Mouse (Mus musculus) intestine, postnatal 0 days (tissue): ENCODE results near the gene Tmem191c. TPM values are rescaled to one million over a fixed set of nuclear protein-coding genes. Genes with fewer than 3 reads are reported as not detected.
A peak's percentile ranks its signal among the peaks of the same experiment; 100 is the strongest.

Source experiments
- ATAC-seq: fragments of 200-750 bp; cut with Nextera tagmentation; 2 replicates; pipeline ENCODE4 v1.8.0; 2017; ENCODE audit warnings: mild to moderate bottlenecking, moderate TSS enrichment, moderate library complexity
- H3K27ac ChIP-seq: fragments of 300-500 bp; sonication (generic); 2 replicates; pipeline ENCODE4 v1.5.1; 2014; ENCODE audit warnings: mild to moderate bottlenecking, low read depth, low read length, moderate library complexity
- H3K27me3 ChIP-seq: fragments of 300-500 bp; sonication (generic); replicated peaks from 2 replicates; pipeline ENCODE4 v1.6.1; 2014; ENCODE audit warnings: low read length, mixed read lengths; ENCODE audit not compliant: control insufficient read depth, insufficient read depth
- H3K36me3 ChIP-seq: fragments of 300-500 bp; sonication (generic); 2 replicates; pipeline ENCODE4 v1.6.1; 2014; ENCODE audit warnings: mild to moderate bottlenecking, moderate library complexity; ENCODE audit not compliant: control insufficient read depth, insufficient read depth
- H3K4me1 ChIP-seq: fragments of 300-500 bp; sonication (generic); replicated peaks from 2 replicates; pipeline ENCODE4 v1.6.1; 2014; ENCODE audit warnings: antibody characterized with exemption, low read length, mixed read lengths; ENCODE audit not compliant: control insufficient read depth, insufficient read depth
- H3K4me2 ChIP-seq: fragments of 300-500 bp; sonication (generic); replicated peaks from 2 replicates; pipeline ENCODE4 v1.6.1; 2014; ENCODE audit warnings: low read depth, mild to moderate bottlenecking, moderate library complexity
- H3K4me3 ChIP-seq: fragments of 300-500 bp; sonication (generic); 2 replicates; pipeline ENCODE4 v1.5.1; 2014; ENCODE audit warnings: low read depth, low read length
- H3K9ac ChIP-seq: fragments of 300-500 bp; sonication (generic); 2 replicates; pipeline ENCODE4 v1.6.1; 2014; ENCODE audit warnings: mild to moderate bottlenecking, low read depth, low read length
- H3K9me3 ChIP-seq: fragments of 300-500 bp; sonication (generic); 2 replicates; pipeline ENCODE4 v1.6.1; 2016; ENCODE audit warnings: mixed run types; ENCODE audit not compliant: control insufficient read depth
- CTCF ChIP-seq: sonication (generic); IDR thresholded peaks from 2 replicates; pipeline ENCODE4 v1.5.1; 2016; ENCODE audit warnings: low read depth, mild to moderate bottlenecking, control low read depth, antibody characterized with exemption, moderate library complexity
- WGBS: fragments of 180-500 bp; shearing (Covaris S2); extraction: QIAGEN DNeasy Blood & Tissue Kit; methylation state at CpG from one replicate; pipeline ENCODE4 v1.1.7; 2014; 5-methylcytosine and 5-hydroxymethylcytosine counted together
- polyA plus RNA-seq: library from polyadenylated mRNA; unstranded; fragments of >200 nt; fragmentation: Nextera tagmentation; extraction: Ambion mirVana; gene quantifications from 2 replicates; pipeline ENCODE4 v1.2.1, GENCODE M21; 2015

The Tmem191c gene
- polyA plus RNA-seq, 1 experiment from 2014 or later = 4.8 TPM

- Histone ChIP-seq H3K4me2 (peak overlapping the region; percentile 98), H3K4me3 (peak overlapping the region; percentile 86), H3K4me1 (peaks cover 28% of the 10 kb centered on the region), H3K27me3 (no peaks in the 10 kb centered on the region), H3K36me3 (no peaks in the 10 kb centered on the region), H3K27ac (peak overlapping the region; percentile 29), H3K9ac (0 out of 2 replicates have a peak overlapping the region, but pooled peaks have one; percentile 94), H3K9me3 (no peaks in the 10 kb centered on the region)
- no peak for ATAC-seq
- TF ChIP-seq CTCF = no peak
- WGBS = 15% methylated on average over 9 of the region's 9 CpGs
These were observed 40.8 kb upstream of the Tmem191c start for GRCm38 (mm10) chr16:17234916-17235665.

GRCm38 (mm10) chr16:17237634-17238033, 38.2 kb upstream of the Tmem191c start:
- no peak for TF ChIP-seq CTCF
- no peak overlapping the region for H3K4me2 ChIP-seq
- no peak overlapping the region for H3K9ac ChIP-seq
- H3K4me3 ChIP-seq = no peak overlapping the region
- no peaks in the 10 kb centered on the region for H3K36me3 ChIP-seq
- H3K9me3 ChIP-seq = no peaks in the 10 kb centered on the region
- no peak overlapping the region for H3K27ac ChIP-seq
- 45% methylated on average over 3 of the region's 3 CpGs for WGBS
- H3K4me1 ChIP-seq = peaks cover 32% of the 10 kb centered on the region
- no peak for ATAC-seq
- H3K27me3 ChIP-seq = no peaks in the 10 kb centered on the region

- ATAC-seq = no peak
- Histone ChIP-seq H3K4me1 (peaks cover 34% of the 10 kb centered on the region), H3K27me3 (no peaks in the 10 kb centered on the region), H3K9ac (no peak overlapping the region), H3K27ac (no peak overlapping the region), H3K9me3 (no peaks in the 10 kb centered on the region), H3K4me2 (no peak overlapping the region), H3K4me3 (no peak overlapping the region), H3K36me3 (no peaks in the 10 kb centered on the region)
- WGBS = 33% methylated on average over 2 of the region's 2 CpGs
- TF ChIP-seq CTCF = no peak
These were observed 36.5 kb upstream of the Tmem191c start for GRCm38 (mm10) chr16:17239409-17239808.

GRCm38 (mm10) chr16:17243731-17244130, 32.1 kb upstream of the Tmem191c start:
- Histone ChIP-seq H3K27me3 (no peaks in the 10 kb centered on the region), H3K4me1 (peaks cover 21% of the 10 kb centered on the region; the same call in 1 of the 2 replicates), H3K4me2 (no peak overlapping the region), H3K9ac (no peak overlapping the region), H3K27ac (0 out of 2 replicates have a peak overlapping the region, but pooled peaks have one; percentile 41), H3K9me3 (no peaks in the 10 kb centered on the region), H3K36me3 (no peaks in the 10 kb centered on the region), H3K4me3 (no peak overlapping the region)
- 0 out of 2 replicates have a peak, but pooled peaks have one; percentile 3 for TF ChIP-seq CTCF
- WGBS = 13% methylated on average over 1 of the region's 1 CpGs
- ATAC-seq = peak; percentile 94

- no peak overlapping the region for H3K4me2 ChIP-seq
- H3K27ac ChIP-seq = no peak overlapping the region
- H3K36me3 ChIP-seq = no peaks in the 10 kb centered on the region
- no peaks in the 10 kb centered on the region for H3K27me3 ChIP-seq
- H3K4me3 ChIP-seq = no peak overlapping the region
- no peak overlapping the region for H3K9ac ChIP-seq
- no peak for TF ChIP-seq CTCF
- no peaks in the 10 kb centered on the region for H3K9me3 ChIP-seq
- ATAC-seq = no peak
- peaks cover 21% of the 10 kb centered on the region for H3K4me1 ChIP-seq
- WGBS = 38% methylated on average over 1 of the region's 1 CpGs
These were observed 30.9 kb upstream of the Tmem191c start for GRCm38 (mm10) chr16:17244996-17245395.

GRCm38 (mm10) chr16:17247727-17248126, 28.1 kb upstream of the Tmem191c start:
- WGBS = 59% methylated on average over 4 of the region's 4 CpGs
- no peak for ATAC-seq

More at GRCm38 (mm10) chr16:17247727-17248126, 28.1 kb upstream of the Tmem191c start:
- Histone ChIP-seq H3K36me3 (no peaks in the 10 kb centered on the region), H3K4me3 (no peak overlapping the region), H3K4me1 (peaks cover 21% of the 10 kb centered on the region), H3K4me2 (no peak overlapping the region), H3K27me3 (no peaks in the 10 kb centered on the region), H3K27ac (no peak overlapping the region), H3K9ac (no peak overlapping the region), H3K9me3 (no peaks in the 10 kb centered on the region)
- no peak for TF ChIP-seq CTCF
